In the genomic region with DNA sequence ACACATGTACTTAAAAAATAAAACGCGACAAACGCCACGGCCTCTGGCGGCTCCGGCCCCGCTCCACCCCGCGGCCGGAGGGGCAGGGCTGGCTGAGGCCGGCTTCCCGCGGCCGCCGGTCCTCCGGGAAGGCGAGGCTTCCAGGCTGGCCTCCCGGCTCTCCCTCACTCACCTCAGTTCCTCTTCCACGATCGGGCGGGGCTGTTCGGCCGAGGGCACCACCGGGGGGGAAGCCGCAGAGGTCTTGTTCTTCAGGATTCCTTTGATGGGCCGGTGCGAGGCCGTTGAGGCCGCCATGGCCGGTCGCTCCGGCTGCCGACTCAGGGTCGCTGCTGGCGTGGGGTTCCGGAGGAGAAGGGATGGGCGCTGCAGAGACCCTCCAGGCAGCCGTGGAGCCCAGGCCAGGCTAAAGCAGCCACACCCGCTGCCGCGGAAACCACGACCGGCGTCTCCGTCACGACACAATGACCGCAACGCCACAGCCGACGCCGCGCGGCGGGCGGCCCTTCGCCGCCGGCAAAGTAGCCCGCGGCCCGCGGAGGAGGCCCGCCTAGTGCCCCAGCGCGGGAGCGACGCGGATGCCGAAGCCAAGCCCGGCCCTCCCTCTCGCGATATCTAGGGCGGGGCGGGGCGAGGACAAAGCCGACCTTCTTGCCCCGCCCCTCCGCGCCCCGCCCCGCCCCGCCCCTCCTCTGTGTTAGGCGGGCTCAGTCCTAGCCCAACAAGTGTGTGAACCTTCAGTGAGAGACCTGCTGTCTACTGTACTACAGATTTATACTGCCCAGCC, we compare ENCODE assay signal across 8 mouse cellular contexts. TPM values are rescaled to one million over a fixed set of nuclear protein-coding genes. Genes with fewer than 3 reads are reported as not detected.
DNase-seq lines count a peak whose midpoint lies in the region; ATAC-seq lines count a peak whose summit lies in the region.

A gene (minus strand): TSS at position 604 of the 787 bp plus-strand sequence.

- peak; percentile 96 for ATAC-seq in intestine, embryonic 14.5 days (replicated peaks; ENCODE audit: low FRiP score, low TSS enrichment, low read depth)

- H3K27me3 ChIP-seq in intestine, embryonic 14.5 days (replicated peaks; ENCODE audit: control insufficient read depth, insufficient read depth, low read length), result no peaks in the 10 kb centered on the region
- H3K27me3 ChIP-seq in midbrain, embryonic 10.5 days (ENCODE audit: low read depth, poor library complexity, severe bottlenecking), result no peaks in the 10 kb centered on the region

- H3K27ac ChIP-seq in intestine, embryonic 14.5 days (ENCODE audit: low read depth), result peak within 1 kb of the TSS; percentile 90
- peak within 1 kb of the TSS; percentile 97 for H3K27ac ChIP-seq in midbrain, embryonic 10.5 days (replicated peaks)

- intact Hi-C loops in gastrocnemius, postnatal 36 days (cut with DNase I), result loop anchor here (1.0 to 5.0 kb wide), 2 partner anchors 15 to 72 kb away; no protein-coding TSS in a partner anchor
- intact Hi-C loops in left cerebral cortex, postnatal 36 days (cut with DNase I), result loop anchor here (5.0 kb wide), 2 partner anchors 37 to 72 kb away; a partner anchor contains a TSS

- peak; percentile 84 for DNase-seq in adrenal gland, adult 8-10 months
- DNase-seq in embryo, embryonic 11 days, result peak; percentile 96
- peak; percentile 91 to 93 for DNase-seq in gastrocnemius, postnatal 36 days
- peak; percentile 94 for DNase-seq in intestine, embryonic 14.5 days (ENCODE audit: low spot score)
- peak; percentile 86 to 90 for DNase-seq in left cerebral cortex, postnatal 36 days (ENCODE audit: low spot score in 2 of 2)
- peak; percentile 94 for DNase-seq in midbrain, embryonic 10.5 days (ENCODE audit: low spot score)
- DNase-seq in right cerebral cortex, postnatal 36 days (ENCODE audit: low spot score in 2 of 2), result peak; percentile 77 to 79
- DNase-seq in urinary bladder, postnatal 4 days (ENCODE audit: low spot score in 2 of 2), result peak; percentile 91 to 94

- H3K4me1 ChIP-seq in intestine, embryonic 14.5 days (replicated peaks; ENCODE audit: control insufficient read depth, insufficient read depth, low read length), result peaks cover 13% of the 10 kb centered on the region
- peaks cover 25% of the 10 kb centered on the region for H3K4me1 ChIP-seq in midbrain, embryonic 10.5 days

- H3K4me2 ChIP-seq in intestine, embryonic 14.5 days (ENCODE audit: low read length), result peak within 1 kb of the TSS; percentile 95

- under 1% methylated on average over 70 of the region's 83 CpGs for WGBS in intestine, embryonic 14.5 days
- WGBS in midbrain, embryonic 10.5 days, result under 1% methylated on average over 83 of the region's 83 CpGs

- no peaks in the 10 kb centered on the region for H3K36me3 ChIP-seq in intestine, embryonic 14.5 days (ENCODE audit: control insufficient read depth, insufficient read depth, low read length)
- H3K36me3 ChIP-seq in midbrain, embryonic 10.5 days, result peaks cover 25% of the 10 kb centered on the region

- no peaks in the 10 kb centered on the region for H3K9me3 ChIP-seq in intestine, embryonic 14.5 days (ENCODE audit: control insufficient read depth, low read length)
- H3K9me3 ChIP-seq in midbrain, embryonic 10.5 days (replicated peaks), result no peaks in the 10 kb centered on the region

- peak within 1 kb of the TSS; percentile 95 for H3K9ac ChIP-seq in intestine, embryonic 14.5 days (ENCODE audit: low read length)

- H3K4me3 ChIP-seq in intestine, embryonic 14.5 days (ENCODE audit: low read depth, low read length), result peak within 1 kb of the TSS; percentile 77
- H3K4me3 ChIP-seq in midbrain, embryonic 10.5 days, result peak within 1 kb of the TSS; percentile 91

RNA-seq across cellular contexts. Expression of the gene that starts here (rescaled TPM):
- total RNA-seq in adrenal gland, adult 8-10 months (2022), result 10 to 100 TPM; 66.3 to 78.3 (median 75.6) TPM
- 10 to 100 TPM; 68.7 to 77.1 TPM for total RNA-seq in gastrocnemius, postnatal 36 days (2021)
- polyA plus RNA-seq in intestine, embryonic 14.5 days (2014; fragmentation: Nextera tagmentation; extraction: Ambion mirVana), result 85.2 and 85.9 TPM in 2 replicates
- 100 to 1,000 TPM in 1 of 2 experiments, 10 to 100 TPM in 1; 84.3 to 122 TPM for total RNA-seq in left cerebral cortex, postnatal 36 days (2021)
- 96.7 and 101 TPM in 2 replicates for polyA plus RNA-seq in midbrain, embryonic 10.5 days (2016; fragmentation: Nextera tagmentation; extraction: Ambion mirVana)

Comparison
In these comparisons a context has a peak if more than half of its experiments do, and no peak if none do; other contexts are left out.
1. Peak in every context shown above with its lines: DNase-seq, ATAC-seq, H3K4me3 ChIP-seq and H3K27ac ChIP-seq.